Mouse (Mus musculus) thymus, adult 2 months (tissue): ENCODE results near the gene Dnal4. TPM values are rescaled to one million over a fixed set of nuclear protein-coding genes. Genes with fewer than 3 reads are reported as not detected.
"Not testable (repeated sequence)": the region's sequence is repeated elsewhere in the genome, so short reads cannot be mapped to it uniquely, and the experiment has no call there.

Experiments used
- DNase-seq: peaks from one replicate; pipeline ENCODE4 v3.0.0; 2021
- H3K27ac ChIP-seq: fragments of 200-500 bp; 2 replicates; pipeline ENCODE4 v1.5.1; 2012; ENCODE audit warnings: low read length, control low read depth; ENCODE audit not compliant: control insufficient read depth, insufficient read depth
- H3K27me3 ChIP-seq: fragments of 200-500 bp; 2 replicates; pipeline ENCODE4 v1.6.1; 2012; ENCODE audit warnings: mild to moderate bottlenecking, low read length, moderate library complexity, mixed read lengths; ENCODE audit not compliant: control insufficient read depth, insufficient read depth
- H3K36me3 ChIP-seq: fragments of 200-500 bp; 2 replicates; pipeline ENCODE4 v1.6.1; 2012; ENCODE audit warnings: mild to moderate bottlenecking, low read length, moderate library complexity; ENCODE audit not compliant: control insufficient read depth, insufficient read depth
- H3K4me1 ChIP-seq: fragments of 200-500 bp; replicated peaks from 2 replicates; pipeline ENCODE4 v1.6.1; 2012; ENCODE audit warnings: low read length; ENCODE audit not compliant: control insufficient read depth, insufficient read depth
- H3K4me3 ChIP-seq: fragments of 200-500 bp; 2 replicates; pipeline ENCODE4 v1.5.1; 2012; ENCODE audit warnings: mild to moderate bottlenecking, low read length, control low read depth, moderate library complexity; ENCODE audit not compliant: control insufficient read depth, insufficient read depth
- CTCF ChIP-seq: fragments of 200-500 bp; IDR thresholded peaks from 2 replicates; pipeline ENCODE4 v1.5.1; 2012; ENCODE audit warnings: mild to moderate bottlenecking, control low read depth, low read length, moderate library complexity, borderline replicate concordance; ENCODE audit not compliant: control insufficient read depth, poor library complexity, insufficient read depth; ENCODE audit errors: extremely low read depth
- POLR2A ChIP-seq: fragments of 200-500 bp; IDR thresholded peaks from 2 replicates; pipeline ENCODE4 v1.6.1; 2012; ENCODE audit warnings: mild to moderate bottlenecking, low read length, control low read depth, moderate library complexity; ENCODE audit not compliant: control insufficient read depth, poor library complexity, insufficient read depth; ENCODE audit errors: extremely low read depth
- whole genome bisulfite sequencing: fragments of 180-500 bp; shearing (Covaris S2); methylation state at CpG from one replicate; pipeline ENCODE4 v1.1.7; 2018; 5-methylcytosine and 5-hydroxymethylcytosine counted together
- polyA plus RNA-seq: library from polyadenylated mRNA; depleted of rRNA; stranded (reverse); fragments of >200 nt; gene quantifications from 2 replicates; pipeline ENCODE4 v1.2.3, GENCODE M21; 2012

The Dnal4 gene
- polyA plus RNA-seq, 1 experiment = 51.3 TPM

- H3K27me3 ChIP-seq = no peaks in the 10 kb centered on the region; the same call in 1 of the 2 replicates
- H3K4me3 ChIP-seq = no peak overlapping the region
- no peak overlapping the region for H3K27ac ChIP-seq
- no peak for DNase-seq
- no peak for TF ChIP-seq CTCF
- peaks cover 3% of the 10 kb centered on the region; the same call in 1 of the 2 replicates for H3K36me3 ChIP-seq
- WGBS = 88% methylated on average over 4 of the region's 4 CpGs
- H3K4me1 ChIP-seq = no peaks in the 10 kb centered on the region
Measured at GRCm38 (mm10) chr15:79818325-79818724, 40.7 kb upstream of the Dnal4 start.

- Histone ChIP-seq H3K27me3 (no peaks in the 10 kb centered on the region; the same call in 1 of the 2 replicates), H3K4me1 (no peaks in the 10 kb centered on the region), H3K4me3 (no peak overlapping the region), H3K36me3 (no peaks in the 10 kb centered on the region), H3K27ac (no peak overlapping the region)
- TF ChIP-seq POLR2A (no peak), CTCF (no peak)
- no peak for DNase-seq
- 50% methylated on average over 8 of the region's 8 CpGs for WGBS
Measured at GRCm38 (mm10) chr15:79813666-79814258, 36.1 kb upstream of the Dnal4 start.

- H3K4me3 ChIP-seq, H3K36me3 ChIP-seq, DNase-seq, H3K27me3 ChIP-seq, H3K4me1 ChIP-seq, H3K27ac ChIP-seq: not testable (repeated sequence)
- WGBS = 69% methylated on average over 2 of the region's 2 CpGs
Measured at GRCm38 (mm10) chr15:79812840-79813239, 35.2 kb upstream of the Dnal4 start.

GRCm38 (mm10) chr15:79810997-79811396, 33.3 kb upstream of the Dnal4 start:
- Histone ChIP-seq H3K4me1 (no peaks in the 10 kb centered on the region), H3K27me3 (peaks cover 3% of the 10 kb centered on the region; the same call in 1 of the 2 replicates), H3K4me3 (no peak overlapping the region), H3K27ac (no peak overlapping the region), H3K36me3 (no peaks in the 10 kb centered on the region)
- WGBS = 72% methylated on average over 4 of the region's 4 CpGs
- TF ChIP-seq CTCF (no peak), POLR2A (no peak)
- no peak for DNase-seq

GRCm38 (mm10) chr15:79810061-79810460, 32.4 kb upstream of the Dnal4 start:
- Histone ChIP-seq H3K4me3 (no peak overlapping the region), H3K27me3 (peaks cover 11% of the 10 kb centered on the region), H3K27ac (no peak overlapping the region), H3K4me1 (no peaks in the 10 kb centered on the region), H3K36me3 (no peaks in the 10 kb centered on the region)
- 66% methylated on average over 3 of the region's 3 CpGs for WGBS
- no peak for DNase-seq
- TF ChIP-seq POLR2A (no peak), CTCF (no peak)

GRCm38 (mm10) chr15:79808658-79809057, 31.0 kb upstream of the Dnal4 start:
- TF ChIP-seq POLR2A (no peak), CTCF (no peak)
- 80% methylated on average over 5 of the region's 5 CpGs for WGBS
- no peak overlapping the region for H3K4me3 ChIP-seq
- H3K27me3 ChIP-seq = peaks cover 18% of the 10 kb centered on the region
- H3K4me1 ChIP-seq = peaks cover 7% of the 10 kb centered on the region; the same call in 1 of the 2 replicates
- DNase-seq = no peak
- no peak overlapping the region for H3K27ac ChIP-seq
- no peaks in the 10 kb centered on the region for H3K36me3 ChIP-seq

- Histone ChIP-seq H3K27me3 (peaks cover 23% of the 10 kb centered on the region), H3K4me1 (peaks cover 8% of the 10 kb centered on the region; the same call in 1 of the 2 replicates), H3K4me3 (no peak overlapping the region), H3K27ac (no peak overlapping the region), H3K36me3 (no peaks in the 10 kb centered on the region)
- TF ChIP-seq CTCF (no peak), POLR2A (no peak)
- 28% methylated on average over 5 of the region's 5 CpGs for WGBS
- peak; percentile 67 for DNase-seq
Measured at GRCm38 (mm10) chr15:79808114-79808513, 30.5 kb upstream of the Dnal4 start.
